Mouse (Mus musculus): ENCODE data around the gene Dctn5. TPM values are rescaled to one million over a fixed set of nuclear protein-coding genes. Genes with fewer than 3 reads are reported as not detected.

Dctn5 gene
- 10 to 100 TPM; 70.6 to 71.2 TPM for total RNA-seq (2021)
- polyA plus RNA-seq (2012; rRNA removed): 36.2 and 50.5 TPM in 2 replicates
- long read RNA-seq, transcript Dctn5-201 (6 exons, 1,532 nt): major isoform, 29 of 46 reads
- long read RNA-seq, partial matches to known transcripts: 15 of 46 reads
- long read RNA-seq, other reads (novel, unspliced or antisense): 1 of 46 reads

DNA sequence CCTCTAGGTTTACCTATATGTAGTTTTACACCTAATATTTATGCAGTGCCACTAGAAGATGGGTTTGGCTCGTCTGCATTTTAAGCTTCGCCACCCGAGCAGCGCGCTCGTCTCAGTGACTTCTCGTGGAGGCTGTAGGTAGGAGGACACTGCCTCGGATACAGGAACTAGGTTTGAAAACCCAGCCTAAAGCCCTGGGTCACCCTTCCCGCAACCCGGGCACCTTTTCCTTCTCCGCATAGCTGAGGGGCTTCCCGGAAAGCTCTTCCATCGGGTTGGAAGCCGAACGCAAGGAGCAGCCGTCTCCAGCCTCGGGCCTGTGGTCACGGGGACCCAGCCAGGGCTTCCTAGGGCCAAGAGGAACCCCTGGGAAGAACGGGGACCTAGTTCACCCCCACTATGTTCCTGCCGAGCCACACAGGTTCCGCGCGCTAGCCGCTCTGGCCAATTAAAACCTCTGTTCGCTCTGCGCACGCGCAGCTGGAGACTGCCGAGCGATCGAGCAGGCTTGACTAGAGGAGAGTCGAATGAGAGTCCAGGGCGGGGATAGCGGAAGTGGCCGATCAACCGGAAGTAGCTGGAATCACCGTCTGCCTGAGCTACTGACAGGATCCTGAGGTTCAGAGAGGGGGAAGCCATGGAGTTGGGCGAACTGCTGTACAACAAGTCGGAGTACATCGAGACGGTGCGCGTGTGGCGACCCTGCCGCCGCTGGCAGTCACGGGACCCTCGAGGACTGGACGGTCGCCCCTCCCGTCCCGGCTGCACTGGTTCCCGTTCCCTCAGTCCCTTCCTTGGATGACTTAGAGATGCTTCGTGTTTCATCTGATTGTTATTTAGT, at the start of gene Dctn5, which contains the start of gene Palb2:
Gene Dctn5 (plus strand): TSS at position 545 of the 841 bp plus-strand sequence.
Gene Palb2 (minus strand): TSS at position 489 of the 841 bp plus-strand sequence.
- DNase-seq: peak; percentile 99

DNA sequence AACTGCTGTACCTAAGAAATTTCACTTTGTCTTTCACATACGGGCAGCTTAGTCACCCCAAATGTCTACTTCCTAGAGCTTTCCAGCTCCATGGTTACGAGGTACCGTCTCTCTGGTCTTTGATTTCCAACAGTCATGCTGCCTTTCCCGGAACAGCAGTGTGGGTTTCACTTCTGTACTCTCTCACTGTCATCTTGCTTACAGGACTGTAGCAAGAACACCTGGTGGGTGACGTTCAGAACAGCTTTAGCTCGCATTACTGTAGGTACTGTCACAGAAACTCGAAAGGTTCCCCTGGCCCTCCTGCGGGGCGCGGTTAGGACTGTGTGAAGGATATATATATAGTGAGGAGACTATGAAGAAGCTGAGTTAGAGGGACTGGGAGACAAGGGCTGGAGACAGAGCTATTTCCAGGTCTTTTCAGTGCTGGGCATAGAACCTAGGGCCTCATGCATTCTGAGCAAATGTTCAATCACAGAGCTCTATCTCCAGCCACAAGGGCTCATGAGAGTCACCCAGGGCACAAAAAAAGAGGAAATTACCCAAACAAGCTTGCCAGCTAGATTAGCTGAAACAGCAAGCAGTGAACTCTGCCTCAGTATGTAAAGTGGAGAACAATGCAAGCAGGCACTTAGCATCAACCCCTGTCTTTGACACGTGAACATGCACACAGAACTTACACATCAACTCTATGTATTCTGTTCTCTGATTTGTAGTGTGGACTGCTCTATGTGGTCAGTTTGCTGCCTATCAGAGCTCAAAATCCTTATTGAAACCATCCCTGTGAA, 45.5 kb upstream of the Dctn5 start:
- DNase-seq: no peak

DNA sequence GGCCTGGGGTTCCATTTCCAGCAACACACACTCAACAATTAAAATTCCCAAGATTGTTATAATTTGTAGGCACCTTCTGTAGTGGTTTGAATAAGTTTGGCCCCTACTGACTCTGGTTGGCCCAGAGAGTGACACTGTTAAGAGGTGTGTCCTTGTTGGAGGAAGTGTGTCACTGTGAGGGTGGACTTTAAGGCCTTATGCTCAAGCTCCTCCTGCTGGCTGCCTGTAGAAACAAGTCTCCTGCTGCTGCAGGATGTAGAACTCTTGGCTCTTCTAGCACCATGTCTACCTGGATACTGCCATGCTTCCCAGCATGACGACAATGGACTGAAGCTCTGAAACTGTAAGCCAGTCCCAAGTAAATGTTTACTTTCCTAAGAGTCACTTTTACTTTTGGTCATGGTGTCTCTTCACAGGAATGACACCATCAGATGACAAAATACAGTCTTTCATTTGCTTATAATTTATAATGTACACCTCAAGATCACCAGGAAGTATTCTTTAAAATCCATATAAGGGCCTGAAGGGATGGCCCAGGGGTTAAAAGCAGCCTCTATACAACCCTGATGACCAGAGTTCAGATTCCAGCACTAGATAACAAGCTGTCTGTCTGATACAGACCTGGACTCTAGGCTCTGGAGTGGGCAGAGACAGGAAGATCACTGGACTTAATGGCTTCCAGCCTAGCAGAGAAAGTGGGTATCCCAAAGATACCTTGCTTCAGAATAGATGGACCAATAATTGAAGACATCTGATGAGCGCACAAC, 38.1 kb upstream of the Dctn5 start:
- no peak for DNase-seq

DNA sequence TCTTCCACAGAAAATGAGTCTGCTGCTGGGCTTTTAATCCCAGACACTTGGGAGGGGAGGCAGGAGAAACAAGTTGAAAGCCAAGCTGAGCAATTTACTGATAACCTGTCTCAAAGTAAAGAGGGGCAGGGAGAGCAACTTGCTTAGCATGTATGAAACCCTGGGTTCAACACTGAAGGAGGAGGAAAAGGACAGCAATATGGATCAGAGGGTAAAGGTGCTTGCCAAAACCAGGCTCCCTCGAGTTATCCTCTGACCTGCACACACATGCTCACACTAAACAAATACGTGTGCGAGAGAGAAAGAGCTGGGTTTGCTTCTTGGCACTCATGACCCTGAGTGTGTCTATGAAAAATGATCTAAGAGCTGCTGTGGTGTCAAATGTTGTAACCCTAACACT, 34.8 kb upstream of the Dctn5 start:
- no peak for DNase-seq

DNA sequence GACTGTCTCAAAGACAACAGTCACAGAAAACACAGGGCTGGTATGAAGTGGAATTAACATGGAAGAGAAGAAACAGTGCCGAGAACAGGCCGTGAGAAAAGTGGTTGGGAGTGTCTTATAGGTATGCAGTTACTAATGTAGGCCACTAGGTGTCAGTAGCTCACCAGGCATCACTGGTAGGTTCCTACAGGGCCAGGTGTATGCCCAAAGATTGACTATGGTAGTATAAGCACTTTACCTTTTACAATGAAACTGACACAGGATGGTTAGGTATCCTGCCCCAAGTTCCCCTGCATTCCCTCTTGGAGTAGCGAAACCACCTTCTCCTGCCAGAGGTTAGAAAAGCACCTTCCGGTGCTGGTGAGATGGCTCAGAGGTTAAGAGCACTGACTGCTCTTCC, 33.6 kb upstream of the Dctn5 start:
- DNase-seq: peak; percentile 22

DNA sequence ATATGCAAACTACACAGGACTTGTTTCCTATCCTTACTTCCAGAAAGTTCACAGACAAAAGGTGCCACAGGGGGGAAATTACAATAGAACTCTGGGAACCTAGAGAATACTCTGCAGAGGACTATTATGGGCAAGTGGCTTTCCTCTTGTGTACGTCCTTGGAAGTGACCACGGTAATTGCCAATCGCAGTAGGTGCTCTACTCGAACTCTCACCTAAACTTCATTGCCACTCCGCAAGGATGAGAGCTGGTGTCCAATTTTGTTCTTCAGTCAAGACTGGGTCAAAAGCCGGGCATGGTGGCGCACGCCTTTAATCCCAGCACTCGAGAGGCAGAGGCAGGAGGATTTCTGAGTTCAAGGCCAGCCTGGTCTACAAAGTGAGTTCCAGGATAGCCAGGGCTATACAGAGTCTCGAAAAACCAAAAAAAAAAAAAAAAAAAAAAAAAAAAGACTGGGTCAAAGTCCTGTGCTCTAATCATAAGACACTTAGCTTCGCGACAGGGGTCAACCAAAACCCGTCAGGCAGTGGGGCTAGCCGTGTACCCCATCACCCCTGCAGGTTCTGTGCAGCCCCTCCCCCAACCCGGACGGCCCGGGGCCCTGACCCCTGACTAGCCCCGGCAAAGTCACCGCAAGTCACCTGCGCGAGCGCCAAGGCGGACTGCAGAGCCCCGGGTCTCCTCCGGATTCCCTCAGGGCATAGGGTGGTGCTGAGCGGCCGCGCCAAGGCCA, 31.7 kb upstream of the Dctn5 start:
- DNase-seq: peak; percentile 11

DNA sequence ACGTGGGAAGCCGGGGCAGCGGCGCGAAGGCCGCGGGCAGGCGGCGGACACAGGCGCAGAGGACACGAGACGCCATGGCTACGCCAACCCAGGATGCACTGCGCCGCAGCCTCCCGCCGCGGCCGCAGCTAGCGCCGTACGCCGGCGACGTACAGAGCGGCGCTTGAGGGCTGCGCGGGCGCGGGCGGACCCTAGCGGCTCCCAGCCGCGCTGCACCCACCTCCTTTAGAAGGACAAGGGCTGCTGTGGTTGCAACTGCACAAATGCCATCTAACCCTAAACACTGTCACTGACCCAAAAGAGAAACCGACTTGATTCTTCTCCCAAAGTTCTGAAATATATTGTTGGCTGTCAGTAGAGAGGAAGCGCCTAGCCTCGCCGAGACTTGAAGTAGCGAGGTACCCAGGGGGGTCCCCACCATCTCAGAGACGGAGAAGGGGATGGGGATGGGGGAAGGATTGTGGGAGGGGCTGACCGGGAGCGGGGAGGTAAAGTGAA, 31.0 kb upstream of the Dctn5 start, which contains the start of gene Ndufab1:
Gene Ndufab1 (minus strand): TSS at position 140 of the 498 bp plus-strand sequence.
- DNase-seq: peak; percentile 94

DNA sequence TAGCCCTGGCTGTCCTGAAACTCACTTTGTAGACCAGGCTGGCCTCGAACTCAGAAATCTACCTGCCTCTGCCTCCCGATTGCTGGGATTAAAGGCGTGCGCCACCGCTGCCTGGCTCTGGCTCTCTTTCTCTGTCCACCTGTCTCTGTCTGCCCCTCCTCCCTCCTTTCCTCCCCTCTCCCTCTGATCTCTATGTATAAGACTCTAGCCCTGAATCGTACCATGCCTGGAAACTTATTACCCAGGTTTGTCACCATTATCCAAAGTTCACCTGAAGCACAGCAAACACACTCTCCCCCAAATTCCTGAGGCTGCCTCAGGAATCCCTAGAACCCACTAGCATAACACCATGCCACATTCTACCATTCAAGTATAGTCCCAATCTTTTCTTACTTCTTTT, 24.6 kb upstream of the Dctn5 start:
- no peak for DNase-seq

DNA sequence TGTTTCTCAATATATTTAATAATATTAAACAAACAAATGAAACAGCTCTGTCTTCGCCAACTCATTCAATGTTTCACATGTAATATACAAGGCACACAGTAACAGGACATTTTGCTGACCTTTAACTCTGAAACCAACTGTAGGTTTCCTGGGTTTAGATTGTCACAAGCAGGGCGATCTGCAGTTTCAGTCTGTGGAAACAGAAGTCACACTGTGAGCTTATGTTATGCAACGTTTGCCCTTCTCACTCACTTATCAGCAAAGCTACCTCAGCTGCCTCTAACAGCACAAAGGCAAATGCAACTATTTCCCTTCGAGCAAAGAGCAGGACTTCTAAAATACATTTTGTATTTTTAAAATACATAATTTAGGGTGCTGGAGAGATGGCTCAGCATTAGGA, 9.3 kb upstream of the Dctn5 start:
- no peak for DNase-seq

DNA sequence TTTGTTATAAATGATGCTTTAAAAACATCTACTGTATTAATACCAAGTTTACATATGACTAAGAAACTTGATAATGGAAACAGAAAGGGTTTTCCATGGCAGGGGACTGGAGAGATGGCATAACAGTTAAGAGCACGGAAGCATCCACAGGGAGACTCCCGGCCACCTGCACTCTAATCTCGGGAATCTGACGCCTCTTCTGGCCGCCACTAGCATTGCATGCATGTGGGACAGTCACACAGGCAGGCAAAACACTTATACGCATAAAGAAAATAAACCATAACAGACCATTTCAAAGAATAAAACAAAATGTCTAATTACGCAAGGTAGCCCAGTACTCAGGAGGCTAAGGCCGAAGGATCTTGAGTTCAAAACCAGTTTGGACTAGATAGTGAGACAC, 7.2 kb upstream of the Dctn5 start:
- no peak for DNase-seq

DNA sequence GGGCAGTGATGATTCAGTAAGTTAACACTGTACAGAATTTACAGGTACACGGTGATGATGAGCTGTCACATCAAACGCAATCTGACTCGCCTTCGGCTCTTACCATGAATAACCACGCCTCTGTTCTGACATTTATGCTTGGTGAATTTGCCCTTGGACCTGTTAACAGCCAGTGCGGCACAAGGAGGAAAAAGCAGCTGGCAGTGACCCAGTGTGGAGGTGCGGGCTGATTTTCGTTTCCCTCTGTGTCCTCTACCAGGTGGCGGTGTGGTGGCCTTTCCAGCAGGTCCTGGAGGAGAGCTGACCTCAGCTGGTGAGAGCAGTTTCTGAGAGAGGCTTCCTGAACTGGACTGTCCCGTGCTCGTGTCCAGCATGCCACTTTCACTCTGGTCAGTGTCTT, 5.9 kb upstream of the Dctn5 start:
- DNase-seq: peak; percentile 4

DNA sequence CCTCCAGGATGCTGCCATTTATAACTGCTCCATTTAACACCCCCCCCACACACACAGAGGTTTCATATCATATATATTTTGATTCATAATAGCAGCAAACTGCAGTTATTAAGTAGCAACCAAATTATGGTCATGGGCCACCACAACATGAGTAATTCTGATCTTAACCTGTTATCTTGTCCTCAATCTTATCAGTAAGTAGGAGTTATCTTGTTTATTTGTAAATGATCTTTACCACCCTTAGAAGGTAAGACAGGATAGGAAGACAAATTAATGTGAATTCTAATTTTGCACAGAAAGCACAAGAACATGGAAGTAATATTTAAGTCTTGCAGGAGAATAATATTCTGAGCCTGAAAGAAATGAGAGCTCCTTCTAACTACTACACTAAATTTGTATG, 1.0 kb upstream of the Dctn5 start:
- DNase-seq: no peak

DNA sequence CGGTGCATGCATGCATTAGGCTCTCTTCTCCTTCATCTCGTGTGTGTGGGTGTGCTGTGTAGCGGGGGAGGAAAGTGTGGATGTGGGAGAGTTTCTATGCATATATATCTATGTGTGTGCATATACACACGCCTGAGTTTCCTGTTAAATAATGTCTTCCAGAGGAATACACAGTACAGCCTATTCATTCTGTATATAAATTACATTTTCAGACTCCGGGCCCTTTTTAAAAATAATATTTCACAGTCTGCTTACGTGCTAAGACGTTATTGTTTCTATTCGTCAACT, 441 bp downstream of the Dctn5 start:
- DNase-seq: no peak

DNA sequence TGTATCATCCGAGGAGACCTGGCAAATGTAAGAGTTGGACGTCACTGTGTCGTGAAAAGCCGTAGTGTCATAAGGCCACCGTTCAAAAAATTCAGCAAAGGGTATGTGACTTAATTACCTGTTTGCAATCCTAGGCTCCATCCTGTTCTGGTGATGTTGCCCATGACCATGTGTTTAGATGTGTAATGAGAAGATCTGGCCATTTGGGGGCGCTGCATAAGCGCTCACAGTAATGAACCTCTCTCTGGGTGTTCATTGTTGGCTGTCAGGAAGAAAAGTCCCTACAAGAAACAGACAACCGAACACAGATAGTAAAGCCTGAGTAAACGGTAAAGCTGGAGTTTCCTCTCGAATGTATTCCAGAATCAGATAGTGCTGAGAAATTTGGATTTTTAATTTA, 2.2 kb downstream of the Dctn5 start:
- DNase-seq: no peak

DNA sequence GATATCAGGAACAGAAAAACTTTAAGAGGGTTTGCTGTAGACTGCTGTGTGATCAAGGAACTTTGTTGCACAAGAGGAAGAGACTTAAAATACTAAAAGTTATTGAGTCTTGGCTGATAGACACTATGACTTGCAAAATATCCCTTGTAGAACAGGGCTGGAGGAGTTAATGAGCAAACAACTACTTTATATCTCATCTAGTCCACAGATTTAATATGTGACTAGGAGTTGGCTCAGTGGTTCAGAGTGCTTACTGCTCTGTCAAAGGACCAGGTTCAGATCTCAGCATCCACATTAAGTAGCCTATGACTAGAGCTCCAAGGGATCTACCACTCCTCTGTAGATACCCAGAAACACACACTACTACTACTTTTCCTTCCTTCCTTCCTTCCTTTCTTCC, 4.2 kb downstream of the Dctn5 start:
- DNase-seq: no peak

DNA sequence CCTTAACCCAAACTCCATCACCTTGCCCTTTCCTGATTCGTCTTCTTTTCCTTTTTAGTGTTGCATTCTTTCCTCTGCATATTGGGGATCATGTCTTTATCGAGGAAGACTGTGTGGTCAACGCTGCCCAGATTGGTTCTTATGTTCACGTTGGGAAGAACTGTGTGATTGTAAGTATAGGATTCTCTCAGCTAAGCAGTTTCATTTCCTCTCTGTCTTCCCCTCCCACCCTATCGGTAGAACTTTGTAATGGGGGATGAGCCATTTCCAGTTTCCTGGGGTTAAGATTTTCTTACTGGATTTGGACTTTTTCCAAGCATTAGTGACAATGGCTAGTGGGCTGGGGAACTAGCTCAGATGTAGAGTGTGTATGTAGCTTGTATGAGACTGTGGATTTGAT, 5.3 kb downstream of the Dctn5 start:
- no peak for DNase-seq

DNA sequence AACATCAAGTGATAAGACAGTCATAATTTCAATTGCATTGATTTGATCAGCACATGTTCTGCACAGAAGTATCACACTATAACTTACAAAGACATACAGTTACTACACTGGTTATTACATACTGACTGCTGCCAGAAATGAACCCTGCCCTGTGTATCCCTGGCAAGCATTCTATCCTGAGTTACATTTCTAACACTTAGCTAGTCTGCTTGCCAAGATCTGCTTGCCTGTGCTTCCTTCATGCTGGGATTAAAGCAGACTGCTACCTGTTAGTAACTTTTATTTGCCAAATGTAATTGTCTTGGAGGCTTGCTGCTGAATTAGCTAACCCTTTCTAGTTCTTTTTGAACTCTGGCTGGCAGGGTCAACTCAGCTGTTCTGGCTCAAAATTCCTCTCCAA, 8.2 kb downstream of the Dctn5 start:
- no peak for DNase-seq

DNA sequence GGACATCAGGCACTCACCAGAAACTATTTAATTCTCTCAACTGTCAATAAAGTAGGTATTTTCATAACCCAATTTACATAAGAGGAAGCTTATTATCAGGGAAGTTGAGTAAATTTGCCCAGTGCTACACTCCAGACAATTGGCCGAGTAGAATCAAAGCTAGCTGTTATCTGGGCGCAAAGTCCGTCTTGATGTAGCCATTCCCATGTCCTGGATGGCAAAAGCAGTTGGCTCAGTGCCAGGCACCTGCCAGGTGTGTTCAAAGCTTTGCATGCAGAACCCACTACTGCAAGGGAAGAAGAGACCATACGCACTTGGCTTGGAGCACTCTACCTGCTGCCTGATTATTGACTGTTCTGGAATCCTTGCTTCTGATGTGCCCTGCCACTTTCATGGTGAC, 19.6 kb downstream of the Dctn5 start:
- DNase-seq: no peak

DNA sequence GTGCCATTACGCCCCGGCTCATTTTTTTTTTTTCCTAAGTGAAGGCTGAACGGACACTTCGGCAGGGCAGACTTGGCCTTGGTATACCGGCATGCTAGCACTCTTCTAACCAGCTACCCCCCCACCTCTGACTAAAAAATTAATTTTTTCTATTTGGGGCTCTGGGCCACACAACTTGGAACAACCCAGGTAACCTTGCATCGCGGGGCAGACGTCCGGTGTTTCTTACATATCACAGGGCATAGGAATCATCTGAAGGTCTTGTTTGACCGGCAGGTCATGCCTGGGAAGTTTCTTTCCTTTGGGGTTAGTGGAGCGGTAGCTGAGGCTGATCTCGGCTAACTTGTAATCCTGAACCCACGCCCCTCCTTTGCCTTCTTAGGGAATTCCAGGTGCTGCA, 25.6 kb downstream of the Dctn5 start:
- DNase-seq: no peak

DNA sequence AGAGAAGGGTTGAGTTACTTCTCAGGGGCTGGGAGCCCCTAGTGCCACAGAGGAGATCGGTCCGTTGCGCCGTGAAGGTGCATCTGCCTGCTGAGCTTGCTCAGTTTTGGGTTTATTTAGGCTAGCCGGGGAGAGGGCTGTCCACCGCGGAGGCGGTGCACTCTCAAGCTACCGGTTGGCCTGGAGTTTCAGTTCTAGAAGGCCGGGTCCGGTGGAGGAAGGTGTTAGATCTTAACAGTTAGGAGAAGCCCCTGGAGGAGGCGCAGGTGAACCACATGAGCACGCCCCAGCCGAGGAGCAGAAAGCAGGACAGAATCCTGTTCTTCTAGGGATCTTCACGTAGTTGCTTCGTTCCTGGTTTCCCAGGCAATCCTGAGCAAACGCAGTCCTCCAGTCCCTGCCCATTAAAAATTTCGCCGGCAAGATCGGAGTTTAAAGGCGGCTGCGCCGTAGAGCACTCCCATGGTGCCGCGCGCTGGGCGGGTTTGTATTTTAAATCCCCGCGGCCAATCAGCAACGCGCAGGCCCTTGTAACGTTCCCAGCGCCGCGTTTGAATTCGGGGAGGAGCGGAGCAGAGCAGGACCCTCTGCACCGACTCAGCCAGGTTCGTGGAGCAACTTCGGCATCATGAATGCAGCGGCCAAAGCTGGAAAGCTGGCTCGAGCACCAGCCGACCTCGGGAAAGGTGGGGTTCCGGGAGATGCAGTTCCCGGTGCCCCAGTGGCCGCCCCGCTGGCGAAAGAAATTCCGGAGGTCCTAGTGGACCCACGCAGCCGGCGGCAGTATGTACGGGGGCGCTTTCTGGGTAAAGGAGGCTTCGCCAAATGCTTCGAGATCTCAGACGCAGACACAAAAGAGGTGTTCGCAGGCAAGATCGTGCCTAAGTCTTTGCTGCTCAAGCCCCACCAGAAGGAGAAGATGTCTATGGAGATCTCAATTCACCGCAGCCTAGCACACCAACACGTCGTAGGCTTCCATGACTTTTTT, 26.4 kb downstream of the Dctn5 start, which contains the start of gene Plk1:
Gene Plk1 (plus strand): TSS at position 525 of the 988 bp plus-strand sequence.
- DNase-seq: peak; percentile 90

Measured in adrenal gland, adult 2 months (tissue).